Mouse (Mus musculus): ENCODE results near the gene Misp. TPM values are rescaled to one million over a fixed set of nuclear protein-coding genes. Genes with fewer than 3 reads are reported as not detected.
A peak's percentile ranks its signal among the peaks of the same experiment; 100 is the strongest.

The Misp gene
- polyA plus RNA-seq, 1 experiment from 2014 or later = 1.1 TPM

GRCm38 (mm10) chr10:79871845-79872244 lies 51.1 kb downstream of the Misp start:
- Histone ChIP-seq H3K9me3 (replicated peaks) (no peaks in the 10 kb centered on the region), H3K4me2 (peak overlapping the region; percentile 78), H3K9ac (no peak overlapping the region), H3K27me3 (no peaks in the 10 kb centered on the region), H3K4me1 (peaks cover 50% of the 10 kb centered on the region), H3K4me3 (peak overlapping the region; percentile 74), H3K27ac (no peak overlapping the region; the same call in 1 of the 2 replicates), H3K36me3 (ENCODE audit: poor library complexity, severe bottlenecking) (peaks cover 35% of the 10 kb centered on the region)
- no peak for ATAC-seq
- WGBS = 82% methylated on average over 8 of the region's 8 CpGs

- H3K4me1 ChIP-seq = peaks cover 45% of the 10 kb centered on the region
Observed at GRCm38 (mm10) chr10:79872862-79873261, 52.1 kb downstream of the Misp start.

GRCm38 (mm10) chr10:79873313-79873712 lies 52.5 kb downstream of the Misp start:
- whole genome bisulfite sequencing = 1% methylated on average over 6 of the region's 6 CpGs
- H3K36me3 ChIP-seq (ENCODE audit: poor library complexity, severe bottlenecking) = peaks cover 27% of the 10 kb centered on the region
- H3K4me1 ChIP-seq = peaks cover 45% of the 10 kb centered on the region
- peak overlapping the region; percentile 94 for H3K27ac ChIP-seq
- peak overlapping the region; percentile 74 for H3K4me3 ChIP-seq
- no peaks in the 10 kb centered on the region for H3K9me3 ChIP-seq (replicated peaks)
- peak overlapping the region; percentile 78 for H3K4me2 ChIP-seq
- H3K9ac ChIP-seq = peak overlapping the region; percentile 94
- H3K27me3 ChIP-seq = 0 out of 2 replicates have a peak, but pooled peaks cover 6% of the 10 kb centered on the region
- peak; percentile 15; the same call in 1 of the 2 replicates for ATAC-seq

More at GRCm38 (mm10) chr10:79872862-79873261, 52.1 kb downstream of the Misp start:
- H3K9me3 ChIP-seq (replicated peaks) = no peaks in the 10 kb centered on the region
- H3K36me3 ChIP-seq (ENCODE audit: poor library complexity, severe bottlenecking) = peaks cover 27% of the 10 kb centered on the region
- no peak for ATAC-seq
- H3K27me3 ChIP-seq = 0 out of 2 replicates have a peak, but pooled peaks cover 6% of the 10 kb centered on the region
- 44% methylated on average over 3 of the region's 3 CpGs for WGBS
- H3K9ac ChIP-seq = peak overlapping the region; percentile 94
- peak overlapping the region; percentile 78 for H3K4me2 ChIP-seq
- H3K4me3 ChIP-seq = peak overlapping the region; percentile 74
- H3K27ac ChIP-seq = peak overlapping the region; percentile 94

- peaks cover 27% of the 10 kb centered on the region for H3K36me3 ChIP-seq (ENCODE audit: poor library complexity, severe bottlenecking)
- ATAC-seq = peak; percentile 16
- 0% methylated on average over 19 of the region's 26 CpGs for WGBS
- no peaks in the 10 kb centered on the region for H3K9me3 ChIP-seq (replicated peaks)
- peaks cover 45% of the 10 kb centered on the region for H3K4me1 ChIP-seq
- H3K27me3 ChIP-seq = 0 out of 2 replicates have a peak, but pooled peaks cover 6% of the 10 kb centered on the region
- peak overlapping the region; percentile 78 for H3K4me2 ChIP-seq
- H3K4me3 ChIP-seq = peak overlapping the region; percentile 74
- H3K9ac ChIP-seq = peak overlapping the region; percentile 94
- H3K27ac ChIP-seq = peak overlapping the region; percentile 94
Observed at GRCm38 (mm10) chr10:79873715-79874289, 53.0 kb downstream of the Misp start.

- Histone ChIP-seq H3K4me3 (peak within 1 kb of the TSS; percentile 74), H3K4me1 (peaks cover 40% of the 10 kb centered on the region), H3K9me3 (replicated peaks) (no peaks in the 10 kb centered on the region), H3K36me3 (ENCODE audit: poor library complexity, severe bottlenecking) (peaks cover 24% of the 10 kb centered on the region), H3K27ac (peak within 1 kb of the TSS; percentile 94), H3K4me2 (peak within 1 kb of the TSS; percentile 78), H3K9ac (peak within 1 kb of the TSS; percentile 94), H3K27me3 (0 out of 2 replicates have a peak, but pooled peaks cover 8% of the 10 kb centered on the region)
- peak; percentile 90 for ATAC-seq
- under 1% methylated on average over 52 of the region's 57 CpGs for WGBS
Observed at GRCm38 (mm10) chr10:79874290-79874862, 53.6 kb downstream of the Misp start, which contains the start of the genes Prtn3 and Plppr3. TSS of gene Prtn3 (plus strand) at chr10:79874476. TSS of gene Plppr3 (minus strand) at chr10:79874634.

GRCm38 (mm10) chr10:79877174-79877573 lies 56.4 kb downstream of the Misp start:
- WGBS = 60% methylated on average over 1 of the region's 1 CpGs

GRCm38 (mm10) chr10:79877757-79878156 lies 57.0 kb downstream of the Misp start:
- 58% methylated on average over 12 of the region's 12 CpGs for WGBS

More at GRCm38 (mm10) chr10:79877174-79877573, 56.4 kb downstream of the Misp start:
- no peak overlapping the region for H3K9ac ChIP-seq
- H3K9me3 ChIP-seq (replicated peaks) = no peaks in the 10 kb centered on the region
- H3K4me1 ChIP-seq = peaks cover 28% of the 10 kb centered on the region
- no peak overlapping the region for H3K4me2 ChIP-seq
- no peak for ATAC-seq
- no peak overlapping the region for H3K27ac ChIP-seq
- H3K4me3 ChIP-seq = no peak overlapping the region
- H3K27me3 ChIP-seq = peaks cover 30% of the 10 kb centered on the region; the same call in 1 of the 2 replicates
- no peaks in the 10 kb centered on the region for H3K36me3 ChIP-seq (ENCODE audit: poor library complexity, severe bottlenecking)

GRCm38 (mm10) chr10:79879527-79879926 lies 58.7 kb downstream of the Misp start:
- H3K4me3 ChIP-seq = no peak overlapping the region
- no peak for ATAC-seq
- no peak overlapping the region for H3K27ac ChIP-seq
- H3K9ac ChIP-seq = no peak overlapping the region
- H3K4me1 ChIP-seq = peaks cover 19% of the 10 kb centered on the region
- H3K27me3 ChIP-seq = peaks cover 42% of the 10 kb centered on the region
- H3K9me3 ChIP-seq (replicated peaks) = no peaks in the 10 kb centered on the region
- no peak overlapping the region for H3K4me2 ChIP-seq
- H3K36me3 ChIP-seq (ENCODE audit: poor library complexity, severe bottlenecking) = no peaks in the 10 kb centered on the region
- WGBS = 58% methylated on average over 3 of the region's 3 CpGs

More at GRCm38 (mm10) chr10:79877757-79878156, 57.0 kb downstream of the Misp start:
- H3K4me2 ChIP-seq = no peak overlapping the region
- no peak for ATAC-seq
- H3K9ac ChIP-seq = no peak overlapping the region
- peaks cover 26% of the 10 kb centered on the region for H3K4me1 ChIP-seq
- H3K36me3 ChIP-seq (ENCODE audit: poor library complexity, severe bottlenecking) = no peaks in the 10 kb centered on the region
- H3K27me3 ChIP-seq = peaks cover 36% of the 10 kb centered on the region
- H3K4me3 ChIP-seq = no peak overlapping the region
- H3K9me3 ChIP-seq (replicated peaks) = no peaks in the 10 kb centered on the region
- no peak overlapping the region for H3K27ac ChIP-seq

Small RNAs within 50 kb of the gene (microRNA-seq; reads per million reads assigned to microRNA genes)
- gene Mir6910 = not detected

Other genes with a start within 250 kb of the Misp start
- gene Theg, start 233.7 kb upstream of the Misp start, polyA plus RNA-seq (2015; fragmentation: Nextera tagmentation; extraction: Ambion mirVana) = not detected in 2 replicates
- 0.08 and 0.11 TPM in 2 replicates for gene C2cd4c, start 207.0 kb upstream of the Misp start, polyA plus RNA-seq (2015; fragmentation: Nextera tagmentation; extraction: Ambion mirVana)
- gene Shc2, start 183.1 kb upstream of the Misp start, polyA plus RNA-seq (2015; fragmentation: Nextera tagmentation; extraction: Ambion mirVana) = 8.2 and 11.4 TPM in 2 replicates
- 0.13 TPM in 1 of 2 replicates, not detected in the other for gene Odf3l2, start 175.3 kb upstream of the Misp start, polyA plus RNA-seq (2015; fragmentation: Nextera tagmentation; extraction: Ambion mirVana)
- 0.31 and 0.43 TPM in 2 replicates for gene Madcam1, start 156.4 kb upstream of the Misp start, polyA plus RNA-seq (2015; fragmentation: Nextera tagmentation; extraction: Ambion mirVana)
- gene Tpgs1, start 151.6 kb upstream of the Misp start, polyA plus RNA-seq (2015; fragmentation: Nextera tagmentation; extraction: Ambion mirVana) = 67.8 and 73.0 TPM in 2 replicates
- gene Cdc34, start 138.8 kb upstream of the Misp start, polyA plus RNA-seq (2015; fragmentation: Nextera tagmentation; extraction: Ambion mirVana) = 101 and 109 TPM in 2 replicates
- gene Gzmm, start 132.0 kb upstream of the Misp start, polyA plus RNA-seq (2015; fragmentation: Nextera tagmentation; extraction: Ambion mirVana) = 1.3 and 1.4 TPM in 2 replicates
- gene Bsg, start 116.5 kb upstream of the Misp start, polyA plus RNA-seq (2015; fragmentation: Nextera tagmentation; extraction: Ambion mirVana) = 489 and 502 TPM in 2 replicates
- gene Hcn2, start 104.4 kb upstream of the Misp start, polyA plus RNA-seq (2015; fragmentation: Nextera tagmentation; extraction: Ambion mirVana) = 0.06 and 0.10 TPM in 2 replicates
- gene Polrmt, start 74.4 kb upstream of the Misp start, polyA plus RNA-seq (2015; fragmentation: Nextera tagmentation; extraction: Ambion mirVana) = 39.1 and 43.8 TPM in 2 replicates
- 0.48 and 0.71 TPM in 2 replicates for gene Fgf22, start 65.9 kb upstream of the Misp start, polyA plus RNA-seq (2015; fragmentation: Nextera tagmentation; extraction: Ambion mirVana)
- 70.9 and 74.8 TPM in 2 replicates for gene Rnf126, start 54.0 kb upstream of the Misp start, polyA plus RNA-seq (2015; fragmentation: Nextera tagmentation; extraction: Ambion mirVana)
- gene Fstl3, start 43.7 kb upstream of the Misp start, polyA plus RNA-seq (2015; fragmentation: Nextera tagmentation; extraction: Ambion mirVana) = 0.40 and 0.62 TPM in 2 replicates
- gene Prss57, start 30.0 kb upstream of the Misp start, polyA plus RNA-seq (2015; fragmentation: Nextera tagmentation; extraction: Ambion mirVana) = 0.09 and 0.13 TPM in 2 replicates
- gene Palm, start 27.4 kb upstream of the Misp start, polyA plus RNA-seq (2015; fragmentation: Nextera tagmentation; extraction: Ambion mirVana) = 214 and 234 TPM in 2 replicates
- 148 and 171 TPM in 2 replicates for gene Ptbp1, start 33.4 kb downstream of the Misp start, polyA plus RNA-seq (2015; fragmentation: Nextera tagmentation; extraction: Ambion mirVana)
- 12.8 and 15.9 TPM in 2 replicates for gene Prtn3, start 53.5 kb downstream of the Misp start, polyA plus RNA-seq (2015; fragmentation: Nextera tagmentation; extraction: Ambion mirVana)
- 290 and 308 TPM in 2 replicates for gene Plppr3, start 53.6 kb downstream of the Misp start, polyA plus RNA-seq (2015; fragmentation: Nextera tagmentation; extraction: Ambion mirVana)
- 0.24 TPM in 1 of 2 replicates, not detected in the other for gene Elane, start 65.3 kb downstream of the Misp start, polyA plus RNA-seq (2015; fragmentation: Nextera tagmentation; extraction: Ambion mirVana)
- gene Cfd, start 69.9 kb downstream of the Misp start, polyA plus RNA-seq (2015; fragmentation: Nextera tagmentation; extraction: Ambion mirVana) = not detected in 2 replicates
- gene Med16, start 87.9 kb downstream of the Misp start, polyA plus RNA-seq (2015; fragmentation: Nextera tagmentation; extraction: Ambion mirVana) = 49.0 and 59.0 TPM in 2 replicates
- gene Gm26602, start 89.9 kb downstream of the Misp start, polyA plus RNA-seq (2015; fragmentation: Nextera tagmentation; extraction: Ambion mirVana) = 33.6 TPM in 1 of 2 replicates, not detected in the other
- 1.0 and 1.3 TPM in 2 replicates for gene Kiss1r, start 96.0 kb downstream of the Misp start, polyA plus RNA-seq (2015; fragmentation: Nextera tagmentation; extraction: Ambion mirVana)
- gene R3hdm4, start 100.2 kb downstream of the Misp start, polyA plus RNA-seq (2015; fragmentation: Nextera tagmentation; extraction: Ambion mirVana) = 200 and 217 TPM in 2 replicates
- 2.5 and 3.6 TPM in 2 replicates for gene Arid3a, start 106.1 kb downstream of the Misp start, polyA plus RNA-seq (2015; fragmentation: Nextera tagmentation; extraction: Ambion mirVana)
- gene Wdr18, start 139.2 kb downstream of the Misp start, polyA plus RNA-seq (2015; fragmentation: Nextera tagmentation; extraction: Ambion mirVana) = 80.2 and 94.8 TPM in 2 replicates
- 0.38 and 0.57 TPM in 2 replicates for gene Grin3b, start 149.7 kb downstream of the Misp start, polyA plus RNA-seq (2015; fragmentation: Nextera tagmentation; extraction: Ambion mirVana)
- gene Tmem259, start 163.3 kb downstream of the Misp start, polyA plus RNA-seq (2015; fragmentation: Nextera tagmentation; extraction: Ambion mirVana) = 11.2 and 12.0 TPM in 2 replicates
- 30.0 and 32.2 TPM in 2 replicates for gene Cnn2, start 167.6 kb downstream of the Misp start, polyA plus RNA-seq (2015; fragmentation: Nextera tagmentation; extraction: Ambion mirVana)
- 3.1 and 3.9 TPM in 2 replicates for gene Abca7, start 175.5 kb downstream of the Misp start, polyA plus RNA-seq (2015; fragmentation: Nextera tagmentation; extraction: Ambion mirVana)
- 1.2 and 1.3 TPM in 2 replicates for gene Arhgap45, start 195.7 kb downstream of the Misp start, polyA plus RNA-seq (2015; fragmentation: Nextera tagmentation; extraction: Ambion mirVana)
- gene Polr2e, start 218.8 kb downstream of the Misp start, polyA plus RNA-seq (2015; fragmentation: Nextera tagmentation; extraction: Ambion mirVana) = 193 and 199 TPM in 2 replicates
- gene Gpx4, start 226.2 kb downstream of the Misp start, polyA plus RNA-seq (2015; fragmentation: Nextera tagmentation; extraction: Ambion mirVana) = 487 and 489 TPM in 2 replicates